Mouse (Mus musculus) intestine, postnatal 0 days (tissue): ENCODE measurements around the gene Hilpda. TPM values are rescaled to one million over a fixed set of nuclear protein-coding genes. Genes with fewer than 3 reads are reported as not detected.

ENCODE experiments used
- ATAC-seq: fragments of 200-750 bp; cut with Nextera tagmentation; 2 replicates; pipeline ENCODE4 v1.8.0; 2017; ENCODE audit warnings: mild to moderate bottlenecking, moderate TSS enrichment, moderate library complexity
- H3K27ac ChIP-seq: fragments of 300-500 bp; sonication (generic); 2 replicates; pipeline ENCODE4 v1.5.1; 2014; ENCODE audit warnings: mild to moderate bottlenecking, low read depth, low read length, moderate library complexity
- H3K27me3 ChIP-seq: fragments of 300-500 bp; sonication (generic); replicated peaks from 2 replicates; pipeline ENCODE4 v1.6.1; 2014; ENCODE audit warnings: low read length, mixed read lengths; ENCODE audit not compliant: control insufficient read depth, insufficient read depth
- H3K36me3 ChIP-seq: fragments of 300-500 bp; sonication (generic); 2 replicates; pipeline ENCODE4 v1.6.1; 2014; ENCODE audit warnings: mild to moderate bottlenecking, moderate library complexity; ENCODE audit not compliant: control insufficient read depth, insufficient read depth
- H3K4me1 ChIP-seq: fragments of 300-500 bp; sonication (generic); replicated peaks from 2 replicates; pipeline ENCODE4 v1.6.1; 2014; ENCODE audit warnings: antibody characterized with exemption, low read length, mixed read lengths; ENCODE audit not compliant: control insufficient read depth, insufficient read depth
- H3K4me2 ChIP-seq: fragments of 300-500 bp; sonication (generic); replicated peaks from 2 replicates; pipeline ENCODE4 v1.6.1; 2014; ENCODE audit warnings: low read depth, mild to moderate bottlenecking, moderate library complexity
- H3K4me3 ChIP-seq: fragments of 300-500 bp; sonication (generic); 2 replicates; pipeline ENCODE4 v1.5.1; 2014; ENCODE audit warnings: low read depth, low read length
- H3K9ac ChIP-seq: fragments of 300-500 bp; sonication (generic); 2 replicates; pipeline ENCODE4 v1.6.1; 2014; ENCODE audit warnings: mild to moderate bottlenecking, low read depth, low read length
- H3K9me3 ChIP-seq: fragments of 300-500 bp; sonication (generic); 2 replicates; pipeline ENCODE4 v1.6.1; 2016; ENCODE audit warnings: mixed run types; ENCODE audit not compliant: control insufficient read depth
- CTCF ChIP-seq: sonication (generic); IDR thresholded peaks from 2 replicates; pipeline ENCODE4 v1.5.1; 2016; ENCODE audit warnings: low read depth, mild to moderate bottlenecking, control low read depth, antibody characterized with exemption, moderate library complexity
- WGBS: fragments of 180-500 bp; shearing (Covaris S2); extraction: QIAGEN DNeasy Blood & Tissue Kit; methylation state at CpG from one replicate; pipeline ENCODE4 v1.1.7; 2014; 5-methylcytosine and 5-hydroxymethylcytosine counted together
- polyA plus RNA-seq: library from polyadenylated mRNA; unstranded; fragments of >200 nt; fragmentation: Nextera tagmentation; extraction: Ambion mirVana; gene quantifications from 2 replicates; pipeline ENCODE4 v1.2.1, GENCODE M21; 2015

Gene Hilpda
- 20.7 and 27.2 TPM in 2 replicates for polyA plus RNA-seq

DNA sequence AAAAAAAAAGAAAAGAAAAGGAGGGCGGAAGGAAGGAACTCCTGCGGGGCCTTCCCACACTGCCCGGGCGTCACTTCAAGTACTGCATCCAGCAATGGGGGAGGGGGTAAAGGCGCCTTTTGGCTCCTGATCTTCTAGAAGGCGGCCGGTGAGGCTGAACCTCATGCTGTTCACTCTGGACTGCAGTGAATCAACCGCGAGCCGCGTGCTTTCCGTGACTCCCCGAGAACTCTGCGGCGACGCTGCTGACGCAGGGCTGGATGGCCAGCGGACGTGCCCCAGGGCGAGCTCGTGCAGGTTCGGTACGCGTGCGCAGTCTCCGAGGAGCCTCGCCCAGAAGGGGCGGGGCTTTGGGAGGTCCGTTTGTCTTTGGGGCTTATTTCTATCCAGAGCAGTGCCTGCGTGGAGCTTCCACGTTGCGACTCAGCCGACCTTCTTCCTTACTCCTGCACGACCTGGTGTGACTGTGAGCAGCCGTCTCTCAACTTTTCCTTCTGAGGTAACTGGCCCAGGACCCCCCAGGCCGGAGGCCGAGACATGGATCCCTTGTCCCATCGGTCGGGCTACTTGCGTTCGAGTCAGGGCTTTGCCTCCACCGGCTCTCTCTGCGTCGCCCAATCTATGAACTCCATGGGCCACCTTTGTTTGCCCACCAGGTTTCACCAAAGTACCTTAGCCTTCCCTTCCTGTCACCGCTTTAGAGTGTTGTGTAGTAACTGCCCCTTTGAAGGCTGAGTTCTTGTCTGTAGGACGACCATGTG lies at the start of gene Hilpda:
Gene Hilpda, plus strand, starts transcription at position 177 of the 761 bp plus-strand sequence.
- H3K36me3 ChIP-seq: peaks cover 10% of the 10 kb centered on the region; the same call in 1 of the 2 replicates
- ATAC-seq: peak; percentile 98
- under 1% methylated on average over 46 of the region's 46 CpGs for WGBS
- TF ChIP-seq CTCF: no peak
- H3K27ac ChIP-seq: peak within 1 kb of the TSS; percentile 81
- peak within 1 kb of the TSS; percentile 75 for H3K9ac ChIP-seq
- peaks cover 6% of the 10 kb centered on the region; the same call in 1 of the 2 replicates for H3K4me1 ChIP-seq
- no peaks in the 10 kb centered on the region for H3K27me3 ChIP-seq
- H3K4me2 ChIP-seq: peak within 1 kb of the TSS; percentile 78
- H3K4me3 ChIP-seq: peak within 1 kb of the TSS; percentile 74
- no peaks in the 10 kb centered on the region for H3K9me3 ChIP-seq

DNA sequence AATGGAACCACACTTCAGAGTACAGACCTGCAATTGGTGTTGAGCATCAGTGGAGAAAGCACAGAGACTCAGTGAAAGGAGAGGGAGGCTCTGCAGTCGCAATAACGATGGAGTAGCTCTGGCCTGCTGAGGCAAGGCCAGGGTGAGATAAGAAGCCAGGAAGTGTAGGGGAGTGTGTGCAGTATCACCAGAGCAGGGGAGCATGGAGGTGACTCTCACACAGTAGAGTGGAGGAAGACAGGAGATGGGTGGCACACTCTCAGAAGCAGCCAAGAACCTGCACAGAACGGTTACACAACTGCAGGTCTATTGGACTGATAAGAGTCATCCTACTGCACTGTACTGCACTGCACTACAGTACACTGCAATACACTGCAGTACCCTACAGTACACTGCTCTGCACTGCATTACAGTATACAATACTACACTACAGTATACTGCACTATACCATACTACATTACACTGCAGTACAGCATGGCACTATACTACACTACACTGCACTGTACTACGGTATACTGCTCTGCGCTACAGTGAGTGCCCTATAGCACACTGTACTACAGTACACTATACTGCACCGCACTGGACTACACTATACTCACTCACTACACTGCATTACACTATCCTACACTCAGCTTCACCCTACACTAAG lies 42.9 kb upstream of the Hilpda start:
- no peaks in the 10 kb centered on the region for H3K9me3 ChIP-seq
- H3K4me1 ChIP-seq: no peaks in the 10 kb centered on the region
- ATAC-seq: no peak
- H3K36me3 ChIP-seq: no peaks in the 10 kb centered on the region
- H3K27ac ChIP-seq: no peak overlapping the region
- no peak overlapping the region for H3K4me3 ChIP-seq
- no peak overlapping the region for H3K4me2 ChIP-seq
- no peak overlapping the region for H3K9ac ChIP-seq
- TF ChIP-seq CTCF: no peak
- no peaks in the 10 kb centered on the region for H3K27me3 ChIP-seq
- 75% methylated on average over 6 of the region's 6 CpGs for WGBS

DNA sequence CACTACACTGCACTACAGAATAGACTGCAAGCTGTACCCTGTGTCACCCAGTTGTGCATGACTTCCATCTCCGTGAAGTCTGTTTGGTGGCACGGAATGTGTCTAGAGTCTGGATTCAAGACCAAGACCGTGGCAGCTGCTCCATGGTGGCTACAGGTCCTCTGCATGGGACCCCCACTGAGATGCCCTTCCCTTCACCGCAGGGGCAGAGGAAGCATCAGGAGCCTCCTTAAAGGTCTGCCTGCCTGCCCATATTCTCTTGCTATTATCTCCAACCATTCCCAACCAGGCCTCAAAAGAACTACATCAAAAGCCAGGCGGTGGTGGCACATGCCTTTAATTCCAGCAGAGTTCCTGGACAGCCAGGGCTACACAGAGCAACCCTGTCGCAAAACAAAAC lies 41.9 kb upstream of the Hilpda start:
- Histone ChIP-seq H3K27me3 (no peaks in the 10 kb centered on the region), H3K27ac (no peak overlapping the region), H3K36me3 (no peaks in the 10 kb centered on the region), H3K4me2 (no peak overlapping the region), H3K4me1 (no peaks in the 10 kb centered on the region), H3K4me3 (no peak overlapping the region), H3K9me3 (no peaks in the 10 kb centered on the region), H3K9ac (no peak overlapping the region)
- 70% methylated on average over 6 of the region's 6 CpGs for WGBS
- ATAC-seq: no peak
- no peak for TF ChIP-seq CTCF

GRCm38 (mm10) chr6:29231799-29232198 lies 40.5 kb upstream of the Hilpda start:
- no peak for ATAC-seq
- Histone ChIP-seq H3K27me3 (no peaks in the 10 kb centered on the region), H3K9me3 (no peaks in the 10 kb centered on the region), H3K9ac (no peak overlapping the region), H3K36me3 (no peaks in the 10 kb centered on the region), H3K4me2 (no peak overlapping the region), H3K4me3 (no peak overlapping the region), H3K27ac (no peak overlapping the region), H3K4me1 (no peaks in the 10 kb centered on the region)
- no peak for TF ChIP-seq CTCF
- WGBS: 79% methylated on average over 3 of the region's 3 CpGs

GRCm38 (mm10) chr6:29232321-29232720 lies 40.0 kb upstream of the Hilpda start:
- H3K4me3 ChIP-seq: no peak overlapping the region
- H3K27me3 ChIP-seq: no peaks in the 10 kb centered on the region
- TF ChIP-seq CTCF: no peak
- no peak for ATAC-seq
- H3K36me3 ChIP-seq: no peaks in the 10 kb centered on the region
- 64% methylated on average over 6 of the region's 6 CpGs for WGBS
- H3K9ac ChIP-seq: no peak overlapping the region
- no peaks in the 10 kb centered on the region for H3K4me1 ChIP-seq
- no peaks in the 10 kb centered on the region for H3K9me3 ChIP-seq
- no peak overlapping the region for H3K27ac ChIP-seq
- H3K4me2 ChIP-seq: no peak overlapping the region

GRCm38 (mm10) chr6:29233710-29234109 lies 38.6 kb upstream of the Hilpda start:
- 68% methylated on average over 3 of the region's 3 CpGs for WGBS
- Histone ChIP-seq H3K4me2 (no peak overlapping the region), H3K4me1 (no peaks in the 10 kb centered on the region), H3K36me3 (no peaks in the 10 kb centered on the region), H3K9me3 (no peaks in the 10 kb centered on the region), H3K4me3 (no peak overlapping the region), H3K9ac (no peak overlapping the region), H3K27ac (no peak overlapping the region), H3K27me3 (no peaks in the 10 kb centered on the region)
- TF ChIP-seq CTCF: no peak
- ATAC-seq: no peak
